Mouse (Mus musculus) lung, postnatal 0 days (tissue): ENCODE data around the gene Creld1. TPM values are rescaled to one million over a fixed set of nuclear protein-coding genes. Genes with fewer than 3 reads are reported as not detected.

Experiments
- ATAC-seq: fragments of 200-750 bp; cut with Nextera tagmentation; 2 replicates; pipeline ENCODE4 v1.8.0; 2017; ENCODE audit warnings: moderate library complexity
- DNase-seq: peaks from one replicate; pipeline ENCODE4 v3.0.0-alpha.2; 2016; ENCODE audit warnings: low spot score
- H3K27ac ChIP-seq: fragments of 300-500 bp; sonication (generic); 2 replicates; pipeline ENCODE4 v1.5.1; 2014; ENCODE audit warnings: antibody characterized with exemption, mild to moderate bottlenecking, low read length, mixed read lengths
- H3K27me3 ChIP-seq: fragments of 300-500 bp; sonication (generic); replicated peaks from 2 replicates; pipeline ENCODE4 v1.6.1; 2014; ENCODE audit warnings: low read length, mixed read lengths; ENCODE audit not compliant: insufficient read depth
- H3K36me3 ChIP-seq: fragments of 300-500 bp; sonication (generic); 2 replicates; pipeline ENCODE4 v1.6.1; 2014; ENCODE audit warnings: low read length, mixed read lengths; ENCODE audit not compliant: insufficient read depth
- H3K4me1 ChIP-seq: fragments of 300-500 bp; sonication (generic); 2 replicates; pipeline ENCODE4 v1.6.1; 2014; ENCODE audit warnings: antibody characterized with exemption, low read depth, low read length, mixed read lengths; ENCODE audit not compliant: insufficient read depth
- H3K4me2 ChIP-seq: fragments of 300-500 bp; sonication (generic); replicated peaks from 2 replicates; pipeline ENCODE4 v1.6.1; 2014; ENCODE audit warnings: low read depth, mild to moderate bottlenecking, low read length, moderate library complexity, mixed read lengths
- H3K4me3 ChIP-seq: fragments of 300-500 bp; sonication (generic); 2 replicates; pipeline ENCODE4 v1.5.1; 2014; ENCODE audit warnings: low read depth, low read length
- H3K9ac ChIP-seq: fragments of 300-500 bp; sonication (generic); replicated peaks from 2 replicates; pipeline ENCODE4 v1.6.1; 2014; ENCODE audit warnings: low read depth, mild to moderate bottlenecking
- H3K9me3 ChIP-seq: fragments of 300-500 bp; sonication (generic); 2 replicates; pipeline ENCODE4 v1.6.1; 2016; ENCODE audit warnings: low read length, mixed read lengths
- CTCF ChIP-seq: IDR thresholded peaks from 2 replicates; pipeline ENCODE4 v1.5.1; 2016; ENCODE audit warnings: antibody characterized with exemption, mild to moderate bottlenecking
- EP300 ChIP-seq: IDR thresholded peaks from 2 replicates; pipeline ENCODE4 v1.6.1; 2016; ENCODE audit warnings: antibody characterized with exemption, mild to moderate bottlenecking, control low read depth
- WGBS: fragments of 180-500 bp; shearing (Covaris S2); extraction: QIAGEN DNeasy Blood & Tissue Kit; methylation state at CpG from one replicate; pipeline ENCODE4 v1.1.7; 2014; 5-methylcytosine and 5-hydroxymethylcytosine counted together
- polyA plus RNA-seq: library from polyadenylated mRNA; unstranded; fragments of >200 nt; fragmentation: Nextera tagmentation; extraction: Ambion mirVana; gene quantifications from 2 replicates; pipeline ENCODE4 v1.2.1, GENCODE M21; 2015

Creld1 gene
- polyA plus RNA-seq, 1 experiment from 2014 or later, result 25.5 TPM

DNA sequence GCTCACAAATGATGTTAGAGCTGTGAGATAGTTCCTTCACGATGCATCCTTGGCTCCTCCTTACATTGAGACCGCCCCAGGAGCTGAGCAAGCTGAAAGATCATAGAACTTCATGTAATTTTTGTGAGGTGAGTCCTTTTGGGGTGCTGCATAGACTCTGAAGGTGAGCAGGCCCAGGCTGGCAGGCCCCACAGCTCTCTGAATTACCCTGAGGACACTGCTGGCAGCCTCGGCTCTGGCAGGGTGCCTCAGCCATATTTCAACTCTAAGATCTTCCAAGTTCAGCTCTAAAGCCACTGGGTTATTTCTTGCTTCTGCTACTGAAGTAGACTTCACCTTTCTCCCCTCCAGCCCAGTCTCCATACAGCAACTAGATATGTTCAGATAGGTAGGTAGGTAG, 42.4 kb upstream of the Creld1 start:
- DNase-seq (no peak), ATAC-seq (no peak)
- Histone ChIP-seq H3K36me3 (no peaks in the 10 kb centered on the region), H3K27ac (no peak overlapping the region), H3K9me3 (no peaks in the 10 kb centered on the region), H3K4me1 (0 out of 2 replicates have a peak, but pooled peaks cover 5% of the 10 kb centered on the region), H3K9ac (no peak overlapping the region), H3K4me3 (no peak overlapping the region), H3K4me2 (no peak overlapping the region), H3K27me3 (no peaks in the 10 kb centered on the region)
- WGBS, result 88% methylated on average over 3 of the region's 3 CpGs
- TF ChIP-seq EP300 (no peak), CTCF (no peak)

DNA sequence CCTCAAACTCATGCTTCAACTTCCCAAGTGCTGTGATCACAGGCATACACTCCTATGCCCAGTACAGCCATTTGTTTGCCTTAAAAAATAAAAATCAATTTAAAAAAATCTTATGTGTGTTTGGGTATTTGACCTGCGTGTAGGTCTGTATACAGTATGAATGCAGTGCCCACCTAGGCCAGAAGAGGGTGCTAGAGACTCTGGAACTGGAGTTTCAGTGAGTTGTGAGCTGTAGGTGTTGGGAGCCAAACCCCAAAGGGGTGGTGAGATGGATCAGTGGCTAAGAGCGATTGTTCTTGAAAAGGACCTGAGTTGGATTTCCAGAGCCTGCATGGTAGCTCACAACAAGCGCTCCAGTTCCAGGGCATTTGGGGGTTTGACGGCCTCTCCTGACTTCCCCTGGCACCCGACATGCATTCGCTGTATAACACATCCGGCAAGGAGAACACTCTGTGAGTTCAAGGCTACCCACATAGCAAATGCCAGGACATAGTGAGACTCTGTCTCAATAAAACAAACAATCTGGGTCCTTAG, 41.9 kb upstream of the Creld1 start:
- DNase-seq (peak; percentile 85), ATAC-seq (peak; percentile 53; the same call in 1 of the 2 replicates)
- Histone ChIP-seq H3K36me3 (no peaks in the 10 kb centered on the region), H3K4me1 (0 out of 2 replicates have a peak, but pooled peaks cover 5% of the 10 kb centered on the region), H3K9ac (no peak overlapping the region), H3K4me3 (no peak overlapping the region), H3K9me3 (no peaks in the 10 kb centered on the region), H3K27me3 (no peaks in the 10 kb centered on the region), H3K4me2 (no peak overlapping the region), H3K27ac (no peak overlapping the region)
- TF ChIP-seq CTCF, result peak; percentile 88
- no peak for TF ChIP-seq EP300
- 52% methylated on average over 7 of the region's 7 CpGs for WGBS

DNA sequence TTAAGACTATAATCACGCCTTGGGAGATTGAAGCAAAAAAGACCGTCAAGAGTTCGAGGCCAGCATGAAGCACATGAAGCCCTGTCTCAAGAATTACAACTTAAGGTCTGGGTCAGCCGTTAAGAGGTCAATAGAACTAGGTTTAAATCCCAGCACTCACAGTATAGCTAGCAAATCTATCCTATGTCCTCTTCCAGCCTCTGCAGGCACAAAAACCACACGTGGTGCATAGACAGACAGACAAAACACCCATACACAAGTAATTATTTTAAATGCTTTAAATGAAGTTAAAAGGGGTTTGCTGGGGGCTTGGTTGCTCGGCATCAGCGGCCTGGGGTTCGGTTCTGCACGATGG, 41.0 kb upstream of the Creld1 start:
- H3K4me1 ChIP-seq, result 0 out of 2 replicates have a peak, but pooled peaks cover 5% of the 10 kb centered on the region
- ATAC-seq, result no peak
- peak overlapping the region; percentile 92 for H3K4me2 ChIP-seq
- no peaks in the 10 kb centered on the region for H3K36me3 ChIP-seq
- no peaks in the 10 kb centered on the region for H3K9me3 ChIP-seq
- no peaks in the 10 kb centered on the region for H3K27me3 ChIP-seq
- WGBS, result 42% methylated on average over 9 of the region's 9 CpGs
- H3K9ac ChIP-seq, result peak overlapping the region; percentile 83
- no peak overlapping the region for H3K27ac ChIP-seq
- no peak for DNase-seq
- H3K4me3 ChIP-seq, result peak overlapping the region; percentile 91
- TF ChIP-seq EP300, result no peak
- no peak for TF ChIP-seq CTCF

DNA sequence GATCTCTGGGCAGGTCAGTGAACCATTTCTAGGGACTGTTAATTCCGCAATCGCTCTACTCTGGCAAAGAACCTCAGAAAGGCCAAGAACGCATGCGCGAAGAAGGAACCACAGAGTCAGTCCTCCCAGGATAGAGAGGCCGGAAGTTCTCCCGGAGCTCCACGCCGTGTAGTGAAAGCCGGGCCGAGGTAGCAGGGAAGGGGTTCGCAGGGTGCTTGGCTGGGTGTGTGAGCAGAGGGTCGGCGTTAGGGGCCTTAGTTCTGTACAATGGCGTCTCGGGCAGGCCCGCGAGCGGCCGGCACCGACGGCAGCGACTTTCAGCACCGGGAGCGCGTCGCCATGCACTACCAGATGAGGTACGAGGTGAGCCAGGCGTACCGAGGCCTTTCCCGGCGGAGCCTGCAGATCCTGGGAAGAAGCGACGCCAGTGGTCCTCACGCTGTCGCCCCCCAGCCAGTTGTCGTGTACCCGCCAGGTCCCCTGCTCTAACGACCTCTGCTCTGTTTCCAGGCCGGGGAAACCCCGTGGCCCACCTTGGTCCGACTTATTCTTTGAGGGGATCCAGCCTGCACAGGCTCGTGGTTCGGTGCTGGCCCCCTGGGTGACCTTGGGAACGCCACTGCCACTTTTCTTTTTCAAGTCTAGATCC, 40.5 kb upstream of the Creld1 start, which contains the start of gene Jagn1:
TSS of gene Jagn1 (plus strand) at position 128 of the 649 bp plus-strand sequence.
- peak within 1 kb of the TSS; percentile 92 for H3K4me2 ChIP-seq
- no peaks in the 10 kb centered on the region for H3K36me3 ChIP-seq
- H3K9ac ChIP-seq, result peak within 1 kb of the TSS; percentile 83
- DNase-seq (peak; percentile 95), ATAC-seq (peak; percentile 92)
- TF ChIP-seq EP300 (no peak), CTCF (no peak)
- no peaks in the 10 kb centered on the region for H3K27me3 ChIP-seq
- H3K27ac ChIP-seq, result peak within 1 kb of the TSS; percentile 74
- H3K4me1 ChIP-seq, result 0 out of 2 replicates have a peak, but pooled peaks cover 5% of the 10 kb centered on the region
- peak within 1 kb of the TSS; percentile 91 for H3K4me3 ChIP-seq
- no peaks in the 10 kb centered on the region for H3K9me3 ChIP-seq
- under 1% methylated on average over 35 of the region's 45 CpGs for WGBS

DNA sequence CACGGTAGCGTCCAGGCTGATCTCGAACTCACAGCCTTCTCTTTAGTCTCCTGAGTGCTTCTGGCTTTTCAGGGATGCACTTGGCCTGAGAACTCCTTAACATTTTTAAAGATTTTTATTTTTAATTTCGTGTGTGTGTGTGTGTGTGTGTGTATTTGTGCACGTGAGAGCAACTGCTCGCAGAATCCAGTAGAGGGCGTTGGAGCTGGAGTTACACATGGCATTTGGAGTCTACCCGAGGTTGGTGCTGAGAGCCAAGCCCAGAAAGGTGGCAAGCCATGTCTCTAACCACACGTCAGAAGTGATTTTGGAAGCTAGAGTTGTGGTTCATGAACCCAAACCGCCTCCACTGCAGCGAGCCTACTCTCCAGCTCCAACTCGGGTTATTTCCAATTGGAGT, 40.0 kb upstream of the Creld1 start:
- Histone ChIP-seq H3K4me2 (peak overlapping the region; percentile 92), H3K27me3 (no peaks in the 10 kb centered on the region), H3K27ac (0 out of 2 replicates have a peak overlapping the region, but pooled peaks have one; percentile 74), H3K4me3 (peak overlapping the region; percentile 91), H3K9ac (peak overlapping the region; percentile 83), H3K9me3 (no peaks in the 10 kb centered on the region), H3K36me3 (0 out of 2 replicates have a peak, but pooled peaks cover 3% of the 10 kb centered on the region), H3K4me1 (0 out of 2 replicates have a peak, but pooled peaks cover 5% of the 10 kb centered on the region)
- 43% methylated on average over 12 of the region's 12 CpGs for WGBS
- TF ChIP-seq EP300 (no peak), CTCF (peak; percentile 51)
- ATAC-seq, result no peak
- peak; percentile 29 for DNase-seq

DNA sequence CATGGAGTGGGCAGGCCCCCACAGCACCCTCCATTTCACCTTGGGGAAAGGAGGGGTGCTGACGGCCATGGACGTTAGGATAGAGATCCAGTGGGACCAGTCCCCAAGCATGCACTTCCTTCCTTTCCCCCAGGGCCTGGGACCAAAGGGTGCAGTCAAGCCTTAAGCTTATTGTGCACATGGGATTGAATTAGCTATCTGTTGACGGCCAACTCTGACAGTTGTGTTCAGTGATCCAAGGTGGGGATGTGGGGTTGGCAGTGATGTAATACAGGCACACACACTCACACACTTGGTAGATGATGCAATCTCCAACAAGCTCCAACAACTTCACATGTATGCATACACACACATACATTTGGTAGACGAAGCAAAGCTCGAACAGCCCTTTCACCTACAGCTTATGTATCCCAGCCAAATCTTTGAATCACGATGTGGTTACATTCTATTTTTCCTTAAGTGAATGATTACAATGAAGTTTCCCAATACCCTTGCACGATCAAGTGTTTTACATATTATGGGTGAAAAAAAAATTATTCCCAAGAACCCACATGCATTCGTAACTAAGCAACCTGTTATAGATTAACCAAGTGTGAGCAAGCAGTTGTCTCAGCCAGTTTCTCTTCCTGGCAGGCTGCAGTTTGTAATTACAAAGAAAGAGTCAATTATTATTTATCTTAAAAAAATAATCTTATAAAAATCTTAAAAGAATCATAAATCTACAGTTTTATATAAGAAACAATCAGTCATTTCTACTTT, 38.7 kb upstream of the Creld1 start:
- WGBS, result 69% methylated on average over 6 of the region's 8 CpGs
- H3K36me3 ChIP-seq, result 0 out of 2 replicates have a peak, but pooled peaks cover 3% of the 10 kb centered on the region
- H3K27me3 ChIP-seq, result no peaks in the 10 kb centered on the region
- DNase-seq (no peak), ATAC-seq (no peak)
- H3K4me2 ChIP-seq, result no peak overlapping the region
- TF ChIP-seq EP300 (no peak), CTCF (no peak)
- H3K9ac ChIP-seq, result no peak overlapping the region
- no peaks in the 10 kb centered on the region for H3K9me3 ChIP-seq
- H3K4me1 ChIP-seq, result 0 out of 2 replicates have a peak, but pooled peaks cover 5% of the 10 kb centered on the region
- no peak overlapping the region for H3K27ac ChIP-seq
- no peak overlapping the region for H3K4me3 ChIP-seq
